Mouse (Mus musculus) testis, postnatal 10 days (tissue): ENCODE data around the gene Cplx3.
A peak's percentile ranks its signal among the peaks of the same experiment; 100 is the strongest.

Source experiments
- DNase-seq: peaks from one replicate; pipeline ENCODE4 v3.0.0; 2021; ENCODE audit warnings: low spot score

Gene Cplx3

GRCm38 (mm10) chr9:57601353-57601706 is 4.8 kb downstream of the Cplx3 start:
- no peak for DNase-seq

- no peak for DNase-seq
Observed at GRCm38 (mm10) chr9:57600620-57601352, 5.3 kb downstream of the Cplx3 start.

- DNase-seq: no peak
Observed at GRCm38 (mm10) chr9:57598851-57599563, 7.1 kb downstream of the Cplx3 start.

GRCm38 (mm10) chr9:57597929-57598382 is 8.1 kb downstream of the Cplx3 start:
- no peak for DNase-seq

GRCm38 (mm10) chr9:57597265-57597664 is 8.8 kb downstream of the Cplx3 start:
- no peak for DNase-seq

- no peak for DNase-seq
Observed at GRCm38 (mm10) chr9:57594174-57594509, 11.9 kb downstream of the Cplx3 start.

- no peak for DNase-seq
Observed at GRCm38 (mm10) chr9:57593454-57594173, 12.5 kb downstream of the Cplx3 start.

- DNase-seq: no peak
Observed at GRCm38 (mm10) chr9:57590726-57591125, 15.4 kb downstream of the Cplx3 start.

- peak; percentile 85 for DNase-seq
Observed at GRCm38 (mm10) chr9:57589224-57590126, 16.6 kb downstream of the Cplx3 start, which contains the start of gene Ulk3. Gene Ulk3, plus strand, starts transcription at chr9:57589452.

- no peak for DNase-seq
Observed at GRCm38 (mm10) chr9:57584991-57585390, 21.1 kb downstream of the Cplx3 start.

- DNase-seq: no peak
Observed at GRCm38 (mm10) chr9:57577144-57577849, 28.8 kb downstream of the Cplx3 start.

GRCm38 (mm10) chr9:57575577-57575976 is 30.5 kb downstream of the Cplx3 start:
- no peak for DNase-seq

- DNase-seq: no peak
Observed at GRCm38 (mm10) chr9:57574397-57574796, 31.7 kb downstream of the Cplx3 start.

GRCm38 (mm10) chr9:57568500-57568899 is 37.6 kb downstream of the Cplx3 start:
- DNase-seq: no peak

GRCm38 (mm10) chr9:57566846-57567245 is 39.2 kb downstream of the Cplx3 start:
- DNase-seq: no peak

- DNase-seq: peak; percentile 69
Observed at GRCm38 (mm10) chr9:57565741-57566221, 40.3 kb downstream of the Cplx3 start.

GRCm38 (mm10) chr9:57564609-57565008 is 41.5 kb downstream of the Cplx3 start:
- no peak for DNase-seq

- peak; percentile 69 for DNase-seq
Observed at GRCm38 (mm10) chr9:57562896-57563372, 43.1 kb downstream of the Cplx3 start.

GRCm38 (mm10) chr9:57561711-57562099 is 44.4 kb downstream of the Cplx3 start:
- no peak for DNase-seq

GRCm38 (mm10) chr9:57560861-57561710 is 45.0 kb downstream of the Cplx3 start, which contains the start of gene Scamp2:
Gene Scamp2, plus strand, starts transcription at chr9:57560943.
- peak; percentile 95 for DNase-seq
